In the genomic region with DNA sequence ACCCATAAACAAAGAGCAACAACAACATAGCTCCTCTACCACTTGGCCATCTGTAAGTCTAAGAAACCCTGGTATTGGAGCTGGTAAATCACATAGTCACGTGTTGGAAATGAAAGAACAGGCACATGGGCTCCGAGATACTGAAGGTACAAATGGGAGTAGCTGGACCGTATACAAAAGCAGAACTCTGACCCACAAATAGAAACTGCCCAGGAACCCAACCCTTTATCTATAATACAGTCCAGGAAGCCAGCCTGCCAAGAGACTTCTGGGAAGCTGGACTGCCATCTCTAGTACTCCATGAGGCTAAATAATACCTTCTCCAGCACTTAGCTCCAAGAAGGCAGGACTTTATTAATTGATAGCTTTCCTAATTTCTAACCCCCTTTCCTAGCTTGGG, we compare ENCODE assay signal across 29 mouse cellular contexts. TPM values are rescaled to one million over a fixed set of nuclear protein-coding genes. Genes with fewer than 3 reads are reported as not detected.
DNase-seq lines count a peak whose midpoint lies in the region; ATAC-seq and TF ChIP-seq lines count a peak whose summit lies in the region.
"Had no signal": no experiment of that assay in that cellular context is flagged by ENCODE, and none has a peak within 500 bp of the region (broad histone marks: within the 10 kb centered on the region; RNA-seq: fewer than 3 reads in every experiment).

No protein-coding gene starts in this region.

- H3K36me3 ChIP-seq in heart, adult 2 months (ENCODE audit: control insufficient read depth, insufficient read depth, low read length): no peaks in the 10 kb centered on the region
- H3K36me3 ChIP-seq in heart, postnatal 0 days (replicated peaks; ENCODE audit: control insufficient read depth, insufficient read depth, low read length): no peaks in the 10 kb centered on the region
- no peaks in the 10 kb centered on the region for H3K36me3 ChIP-seq in heart, embryonic 10.5 days
- no peaks in the 10 kb centered on the region for H3K36me3 ChIP-seq in intestine, postnatal 0 days (ENCODE audit: control insufficient read depth, insufficient read depth)
- H3K36me3 ChIP-seq: embryonic facial prominence, embryonic 10.5 days; embryonic facial prominence, embryonic 13.5 days; forebrain, embryonic 12.5 days; forebrain, embryonic 15.5 days; hindbrain, embryonic 10.5 days; hindbrain, embryonic 13.5 days had no signal

- H3K9ac ChIP-seq in heart, adult 2 months (ENCODE audit: low read depth, low read length): no peak overlapping the region
- no peak overlapping the region for H3K9ac ChIP-seq in heart, postnatal 0 days (replicated peaks; ENCODE audit: low read depth, low read length)
- no peak overlapping the region for H3K9ac ChIP-seq in intestine, postnatal 0 days (ENCODE audit: low read depth, low read length)
- H3K9ac ChIP-seq: embryonic facial prominence, embryonic 13.5 days; forebrain, embryonic 12.5 days; forebrain, embryonic 15.5 days; hindbrain, embryonic 13.5 days had no signal

- H3K27me3 ChIP-seq in heart, adult 2 months (ENCODE audit: control insufficient read depth, insufficient read depth, low read length): no peaks in the 10 kb centered on the region
- no peaks in the 10 kb centered on the region for H3K27me3 ChIP-seq in heart, postnatal 0 days (ENCODE audit: control insufficient read depth, insufficient read depth, low read length)
- no peaks in the 10 kb centered on the region; the same call in 1 of the 2 replicates for H3K27me3 ChIP-seq in heart, embryonic 10.5 days (ENCODE audit: insufficient read depth, poor library complexity, severe bottlenecking)
- H3K27me3 ChIP-seq in intestine, postnatal 0 days (replicated peaks; ENCODE audit: control insufficient read depth, insufficient read depth, low read length): no peaks in the 10 kb centered on the region
- H3K27me3 ChIP-seq: embryonic facial prominence, embryonic 13.5 days; forebrain, embryonic 12.5 days; forebrain, embryonic 15.5 days; hindbrain, embryonic 13.5 days had no signal

- DNase-seq in heart, adult 2 months: peak in 1 of 2 experiments; percentile 28
- no peak for DNase-seq in heart, postnatal 14 days
- no peak for DNase-seq in heart, postnatal 0 days (ENCODE audit: low spot score)
- no peak for DNase-seq in heart, embryonic 10.5 days (ENCODE audit: low spot score)
- no peak for DNase-seq in retina, postnatal 1 day
- DNase-seq: adrenal gland, adult 2 months; adrenal gland, postnatal 14 days; cerebellum, adult 11-12 months; cerebellum, adult 8-10 months; cerebellum, postnatal 10 days; cerebellum, postnatal 36 days; embryo, embryonic 11 days; gastrocnemius, postnatal 25 days; kidney, adult 18-20 months; kidney, adult 9 months had no signal

- TF ChIP-seq EP300 in heart, adult 2 months (IDR thresholded peaks at IDR 0.05; ENCODE audit: insufficient read depth, low read depth, low read length): no peak
- TF ChIP-seq EP300 in heart, postnatal 0 days (IDR thresholded peaks at IDR 0.05; ENCODE audit: low read depth): no peak

- H3K4me3 ChIP-seq in heart, adult 2 months: no peak overlapping the region
- no peak overlapping the region for H3K4me3 ChIP-seq in heart, postnatal 0 days (ENCODE audit: low read depth, low read length)
- no peak overlapping the region for H3K4me3 ChIP-seq in heart, embryonic 10.5 days
- no peak overlapping the region for H3K4me3 ChIP-seq in intestine, postnatal 0 days (ENCODE audit: low read depth, low read length)
- H3K4me3 ChIP-seq: embryonic facial prominence, embryonic 10.5 days; embryonic facial prominence, embryonic 13.5 days; erythroblast, embryonic 14.5 days; forebrain, embryonic 12.5 days; forebrain, embryonic 15.5 days; hindbrain, embryonic 10.5 days; hindbrain, embryonic 13.5 days had no signal

- H3K79me2 ChIP-seq in heart, adult 2 months (replicated peaks; ENCODE audit: control insufficient read depth, insufficient read depth, low read length): no peaks in the 10 kb centered on the region

- no peak overlapping the region for H3K4me2 ChIP-seq in heart, postnatal 0 days (ENCODE audit: low read depth, low read length)
- H3K4me2 ChIP-seq in intestine, postnatal 0 days (replicated peaks; ENCODE audit: low read depth): no peak overlapping the region
- H3K4me2 ChIP-seq: embryonic facial prominence, embryonic 13.5 days; forebrain, embryonic 12.5 days; forebrain, embryonic 15.5 days; hindbrain, embryonic 13.5 days had no signal

- H3K27ac ChIP-seq in heart, adult 2 months: peak overlapping the region; percentile 36; the same call in 1 of the 2 replicates
- no peak overlapping the region for H3K27ac ChIP-seq in heart, postnatal 0 days (ENCODE audit: low read depth)
- H3K27ac ChIP-seq in heart, embryonic 10.5 days: no peak overlapping the region
- H3K27ac ChIP-seq in intestine, postnatal 0 days (ENCODE audit: low read depth, low read length): peak overlapping the region; percentile 42
- H3K27ac ChIP-seq: embryonic facial prominence, embryonic 10.5 days; embryonic facial prominence, embryonic 13.5 days; forebrain, embryonic 12.5 days; forebrain, embryonic 15.5 days; hindbrain, embryonic 10.5 days; hindbrain, embryonic 13.5 days had no signal

- intact Hi-C loops in heart, adult 2 months (cut with DNase I): no loop called here
- intact Hi-C loops in heart, postnatal 14 days (cut with DNase I): no loop called here

- no peak for TF ChIP-seq POLR2A in heart, adult 2 months (IDR thresholded peaks at IDR 0.05; ENCODE audit: insufficient read depth, low read depth, low read length)

- H3K4me1 ChIP-seq in heart, adult 2 months (ENCODE audit: control insufficient read depth, insufficient read depth, low read length): no peaks in the 10 kb centered on the region; the same call in 1 of the 2 replicates
- no peaks in the 10 kb centered on the region for H3K4me1 ChIP-seq in heart, postnatal 0 days (ENCODE audit: control insufficient read depth, insufficient read depth)
- peaks cover 5% of the 10 kb centered on the region; the same call in 1 of the 2 replicates for H3K4me1 ChIP-seq in heart, embryonic 10.5 days
- peaks cover 4% of the 10 kb centered on the region; the same call in 1 of the 2 replicates for H3K4me1 ChIP-seq in intestine, postnatal 0 days (replicated peaks; ENCODE audit: control insufficient read depth, insufficient read depth, low read length)
- H3K4me1 ChIP-seq: embryonic facial prominence, embryonic 13.5 days; forebrain, embryonic 12.5 days; forebrain, embryonic 15.5 days; hindbrain, embryonic 13.5 days had no signal

- TF ChIP-seq CTCF in heart, adult 2 months (IDR thresholded peaks at IDR 0.05): no peak
- TF ChIP-seq CTCF in heart, postnatal 0 days (IDR thresholded peaks at IDR 0.05; ENCODE audit: low read depth): no peak
- no peak for TF ChIP-seq CTCF in intestine, postnatal 0 days (IDR thresholded peaks at IDR 0.05; ENCODE audit: low read depth)

- WGBS in heart, adult 2 months: 29% methylated on average over 3 of the region's 3 CpGs
- WGBS in heart, postnatal 0 days: 23% methylated on average over 3 of the region's 3 CpGs
- 68% methylated on average over 3 of the region's 3 CpGs for WGBS in heart, embryonic 10.5 days
- WGBS in intestine, postnatal 0 days: 47% methylated on average over 3 of the region's 3 CpGs

- no peaks in the 10 kb centered on the region for H3K9me3 ChIP-seq in heart, postnatal 0 days (replicated peaks; ENCODE audit: control insufficient read depth, low read length)
- no peaks in the 10 kb centered on the region for H3K9me3 ChIP-seq in heart, embryonic 10.5 days
- H3K9me3 ChIP-seq in intestine, postnatal 0 days (ENCODE audit: control insufficient read depth): no peaks in the 10 kb centered on the region
- H3K9me3 ChIP-seq: embryonic facial prominence, embryonic 10.5 days; embryonic facial prominence, embryonic 13.5 days; forebrain, embryonic 12.5 days; forebrain, embryonic 15.5 days; hindbrain, embryonic 10.5 days; hindbrain, embryonic 13.5 days had no signal

- peak; percentile 49; the same call in 1 of the 2 replicates for ATAC-seq in heart, postnatal 0 days (ENCODE audit: insufficient read depth, low read depth)
- peak; percentile 65 for ATAC-seq in intestine, postnatal 0 days
- ATAC-seq in inflammation-experienced regulatory T-cells, adult 6 months: no peak
- ATAC-seq: CD4-positive, CD25-positive, alpha-beta regulatory T cell, adult 4 months; forebrain, embryonic 15.5 days; hindbrain, embryonic 16.5 days had no signal

RNA-seq across cellular contexts. Expression of gene D130043K22Rik, which starts 7.6 kb away (rescaled TPM):
- under 1 TPM in 1 of 2 experiments, not detected in 1; 0.05 TPM for total RNA-seq in heart, adult 2 months (2021)
- 0.04 TPM in 1 of 2 replicates, not detected in the other for polyA plus RNA-seq in heart, adult 2 months (2012; rRNA removed)
- total RNA-seq in heart, postnatal 14 days (2021): not detected
- not detected in 2 replicates for total RNA-seq in heart, postnatal 0 days (2014; rRNA removed; ENCODE audit: low replicate concordance)
- polyA plus RNA-seq in heart, postnatal 0 days (2015; fragmentation: Nextera tagmentation; extraction: Ambion mirVana): 0.03 TPM in 1 of 2 replicates, not detected in the other
- polyA plus RNA-seq in heart, embryonic 10.5 days (2016; fragmentation: Nextera tagmentation; extraction: Ambion mirVana): 0.14 and 0.15 TPM in 2 replicates
- polyA plus RNA-seq in intestine, postnatal 0 days (2015; fragmentation: Nextera tagmentation; extraction: Ambion mirVana): 1.5 and 1.6 TPM in 2 replicates
- under 1 TPM in 2 of 3 experiments, not detected in 1; 0.34 to 0.41 TPM for polyA plus RNA-seq in inflammation-experienced regulatory T-cells, adult 6 months (2017; shearing (Covaris generic))
- total RNA-seq: gastrocnemius, adult 8-10 months; gastrocnemius, postnatal 25 days; heart, postnatal 10 days; MEL had no signal
- polyA plus RNA-seq: erythroblast, embryonic 14.5 days had no signal

RNA-seq across cellular contexts. Expression of gene Tdp2, which starts 21.1 kb away (rescaled TPM):
- 10 to 100 TPM; 12.0 to 13.1 TPM for total RNA-seq in heart, adult 2 months (2021)
- polyA plus RNA-seq in heart, adult 2 months (2012; rRNA removed): 8.0 and 14.5 TPM in 2 replicates
- total RNA-seq in heart, postnatal 14 days (2021): 10 to 100 TPM; 15.2 TPM
- total RNA-seq in heart, postnatal 0 days (2014; rRNA removed; ENCODE audit: low replicate concordance): 24.2 and 27.5 TPM in 2 replicates
- polyA plus RNA-seq in heart, postnatal 0 days (2015; fragmentation: Nextera tagmentation; extraction: Ambion mirVana): 17.4 and 18.5 TPM in 2 replicates
- 39.7 and 57.2 TPM in 2 replicates for polyA plus RNA-seq in heart, embryonic 10.5 days (2016; fragmentation: Nextera tagmentation; extraction: Ambion mirVana)
- 37.6 and 39.0 TPM in 2 replicates for polyA plus RNA-seq in intestine, postnatal 0 days (2015; fragmentation: Nextera tagmentation; extraction: Ambion mirVana)
- polyA plus RNA-seq in inflammation-experienced regulatory T-cells, adult 6 months (2017; shearing (Covaris generic)): 10 to 100 TPM; 18.5 to 22.5 (median 21.3) TPM

RNA-seq across cellular contexts. Expression of gene Acot13, which starts 21.2 kb away (rescaled TPM):
- total RNA-seq in heart, adult 2 months (2021): 100 to 1,000 TPM; 383 to 456 TPM
- polyA plus RNA-seq in heart, adult 2 months (2012; rRNA removed): 365 and 457 TPM in 2 replicates
- 100 to 1,000 TPM; 322 to 329 TPM for total RNA-seq in heart, postnatal 14 days (2021)
- total RNA-seq in heart, postnatal 0 days (2014; rRNA removed; ENCODE audit: low replicate concordance): 176 and 219 TPM in 2 replicates
- polyA plus RNA-seq in heart, postnatal 0 days (2015; fragmentation: Nextera tagmentation; extraction: Ambion mirVana): 609 and 634 TPM in 2 replicates
- 116 and 174 TPM in 2 replicates for polyA plus RNA-seq in heart, embryonic 10.5 days (2016; fragmentation: Nextera tagmentation; extraction: Ambion mirVana)
- polyA plus RNA-seq in intestine, postnatal 0 days (2015; fragmentation: Nextera tagmentation; extraction: Ambion mirVana): 183 and 185 TPM in 2 replicates
- 10 to 100 TPM; 55.2 to 89.6 (median 75.2) TPM for polyA plus RNA-seq in inflammation-experienced regulatory T-cells, adult 6 months (2017; shearing (Covaris generic))

RNA-seq across cellular contexts. Expression of gene BC005537, which starts 51.1 kb away (rescaled TPM):
- 100 to 1,000 TPM; 111 to 126 TPM for total RNA-seq in heart, adult 2 months (2021)
- polyA plus RNA-seq in heart, adult 2 months (2012; rRNA removed): 30.7 and 50.1 TPM in 2 replicates
- 100 to 1,000 TPM; 138 to 142 TPM for total RNA-seq in heart, postnatal 14 days (2021)
- total RNA-seq in heart, postnatal 0 days (2014; rRNA removed; ENCODE audit: low replicate concordance): 36.4 and 43.9 TPM in 2 replicates
- polyA plus RNA-seq in heart, postnatal 0 days (2015; fragmentation: Nextera tagmentation; extraction: Ambion mirVana): 13.2 and 14.0 TPM in 2 replicates
- polyA plus RNA-seq in heart, embryonic 10.5 days (2016; fragmentation: Nextera tagmentation; extraction: Ambion mirVana): 8.0 and 10.4 TPM in 2 replicates
- 15.4 and 17.5 TPM in 2 replicates for polyA plus RNA-seq in intestine, postnatal 0 days (2015; fragmentation: Nextera tagmentation; extraction: Ambion mirVana)
- 10 to 100 TPM; 40.8 to 54.9 (median 47.8) TPM for polyA plus RNA-seq in inflammation-experienced regulatory T-cells, adult 6 months (2017; shearing (Covaris generic))

Comparison
In these comparisons a context has a peak if more than half of its experiments do, and no peak if none do; other contexts are left out.
1. H3K27ac ChIP-seq: peak in heart, adult 2 months (single experiment) and intestine, postnatal 0 days (single experiment); none in heart, postnatal 0 days (single experiment) and heart, embryonic 10.5 days (single experiment).